Mouse (Mus musculus) heart, adult 11 months (tissue): Measurements from ENCODE around the gene Hpse.

ENCODE experiments used
- DNase-seq: peaks from one replicate; pipeline ENCODE4 v3.0.0; 2022

Gene Hpse

DNA sequence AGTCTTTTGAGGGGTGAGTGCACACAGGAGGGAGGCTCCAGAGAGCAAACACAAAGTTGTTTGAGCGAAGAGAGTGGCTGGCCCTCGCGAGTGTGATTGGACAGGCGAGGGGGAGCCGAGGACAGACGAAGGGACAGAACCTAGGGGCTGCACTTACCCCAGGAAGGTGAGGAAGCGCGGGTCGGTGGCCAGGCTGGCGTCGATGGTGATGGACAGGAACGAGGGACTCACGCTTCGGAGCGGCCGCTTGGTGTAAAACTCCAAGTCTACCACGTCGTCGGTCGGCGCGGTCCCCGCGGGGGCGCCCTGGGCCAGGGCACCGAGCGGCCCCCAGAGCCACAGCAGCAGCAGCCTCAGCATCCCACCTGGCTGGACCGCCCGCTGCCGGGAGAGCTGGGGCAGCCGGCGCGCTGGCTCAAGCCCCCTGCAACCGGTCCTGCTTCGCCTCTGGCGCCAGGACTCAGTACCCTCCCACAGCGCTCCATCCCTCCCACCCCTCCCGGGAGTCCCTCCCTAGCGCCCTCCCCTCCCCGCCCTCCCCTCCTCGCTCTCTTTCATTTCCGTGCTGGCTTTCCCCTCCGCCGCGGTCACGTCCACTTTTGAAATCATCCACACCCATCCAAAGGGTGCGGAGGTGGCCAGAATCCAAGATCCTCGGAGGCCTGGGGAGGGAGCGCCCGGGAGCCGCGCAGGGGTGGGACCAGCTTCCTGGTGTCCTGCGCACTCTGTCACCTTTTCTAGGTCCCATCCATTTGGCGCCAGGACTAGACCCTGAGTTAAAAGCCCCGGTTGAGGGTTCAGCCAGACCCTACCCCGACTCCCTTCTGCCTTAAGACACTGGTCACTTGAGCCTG, at the start of gene Hpse:
Hpse (minus strand) TSS at position 482 of the 854 bp plus-strand sequence.
- peak; percentile 96 for DNase-seq

DNA sequence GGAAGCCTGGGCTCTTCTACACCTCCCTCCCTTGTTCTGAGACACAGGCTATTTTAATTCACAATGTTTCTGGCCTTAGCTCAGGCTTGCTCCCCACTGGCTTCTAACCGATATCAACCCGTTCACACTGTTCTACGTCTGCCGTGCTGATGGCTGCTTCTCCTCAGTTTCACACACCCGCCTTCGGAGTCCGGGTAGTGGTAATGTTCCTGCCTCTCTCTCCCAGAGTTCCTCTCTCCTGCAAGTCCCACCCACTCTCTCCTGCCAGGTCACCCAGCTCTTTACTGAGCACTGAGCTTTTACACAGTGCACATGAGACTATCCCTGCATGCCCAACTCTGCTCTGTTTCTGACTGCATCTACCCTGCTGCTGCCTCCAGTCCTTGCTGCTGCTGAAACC, 46.5 kb upstream of the Hpse start:
- peak; percentile 61 for DNase-seq

DNA sequence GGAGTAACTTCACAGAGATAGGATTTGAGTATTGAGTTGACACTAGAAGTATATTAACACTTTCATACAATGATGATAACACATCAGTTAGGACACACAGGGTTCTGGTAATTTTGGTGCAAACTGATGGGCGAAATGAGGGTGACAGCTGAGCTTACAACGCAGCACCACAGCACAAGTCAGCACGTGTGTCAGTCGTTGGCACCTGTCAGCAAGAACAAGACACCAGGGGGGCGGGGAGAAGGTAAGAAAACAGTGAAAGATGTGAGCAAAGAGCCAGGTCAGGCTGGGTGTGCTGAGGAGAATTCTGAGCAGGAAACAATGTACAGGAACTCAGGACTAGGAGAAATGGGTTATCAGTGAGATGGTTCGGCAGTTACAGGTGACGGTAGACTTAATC, 42.2 kb upstream of the Hpse start:
- peak; percentile 70 for DNase-seq

DNA sequence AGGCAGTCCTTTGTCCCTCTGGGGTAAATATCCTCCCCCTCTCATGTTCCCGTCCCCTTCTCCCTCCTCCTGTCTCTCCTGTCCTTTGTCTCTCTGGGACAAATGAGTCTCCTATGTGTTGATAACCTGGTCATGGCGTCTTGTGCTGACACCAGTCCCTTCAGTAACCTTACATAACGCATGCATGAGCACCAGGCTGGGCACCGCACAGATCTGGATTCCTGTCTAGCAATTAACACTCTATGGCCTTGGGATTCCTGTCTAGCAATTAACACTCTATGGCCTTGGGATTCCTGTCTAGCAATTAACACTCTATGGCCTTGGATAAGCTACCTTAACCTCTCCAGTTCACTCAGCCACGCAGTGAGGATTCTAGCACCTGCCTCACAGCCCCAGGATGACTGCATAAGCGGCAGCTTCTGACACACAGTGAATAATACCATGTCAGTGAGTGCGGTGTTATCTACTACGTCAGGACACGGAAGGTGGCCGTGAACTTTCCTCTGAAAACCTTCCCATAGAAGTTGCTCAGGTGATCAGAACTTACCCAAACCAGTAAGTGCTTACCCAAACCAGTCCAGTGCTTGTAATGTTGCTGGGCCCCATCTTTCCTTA, 40.6 kb upstream of the Hpse start:
- peak; percentile 36 for DNase-seq

DNA sequence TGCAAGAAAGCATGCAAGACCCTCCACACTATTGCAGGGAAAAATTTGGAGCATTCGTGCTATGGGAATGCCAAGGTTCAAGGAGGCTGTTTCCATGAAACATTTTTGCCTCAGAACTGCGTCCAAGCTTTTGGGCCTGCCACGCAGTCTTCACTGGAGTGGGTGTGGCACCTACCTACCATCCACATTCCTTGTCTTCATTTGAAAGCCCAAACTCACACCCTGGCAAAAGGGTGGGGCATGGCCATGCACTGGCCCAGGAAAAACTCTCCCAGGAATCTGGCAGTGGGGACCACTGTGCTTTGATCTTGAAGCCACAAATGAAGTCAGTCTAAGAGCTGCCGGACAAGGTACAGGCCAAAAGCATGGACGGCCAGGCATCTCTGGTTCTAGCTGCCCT, 38.6 kb upstream of the Hpse start:
- no peak for DNase-seq

DNA sequence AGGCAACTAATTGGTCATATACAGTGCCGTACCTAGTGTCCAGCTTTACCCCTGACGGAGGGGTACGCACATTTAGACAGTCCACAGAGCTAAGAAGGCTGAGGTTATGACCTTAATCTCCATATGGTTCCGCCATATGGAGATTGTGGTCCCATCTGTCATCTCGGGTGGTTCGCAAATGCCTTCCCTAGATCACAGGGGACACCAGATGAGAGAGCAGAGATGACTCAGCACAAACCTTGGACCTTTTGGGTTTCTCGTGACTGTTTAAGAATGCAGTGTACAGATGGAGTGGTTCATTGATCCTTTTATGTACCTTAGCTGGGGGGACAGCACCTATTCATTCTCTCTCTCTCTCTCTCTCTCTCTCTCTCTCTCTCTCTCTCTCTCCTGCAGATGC, 33.9 kb upstream of the Hpse start:
- peak; percentile 33 for DNase-seq

DNA sequence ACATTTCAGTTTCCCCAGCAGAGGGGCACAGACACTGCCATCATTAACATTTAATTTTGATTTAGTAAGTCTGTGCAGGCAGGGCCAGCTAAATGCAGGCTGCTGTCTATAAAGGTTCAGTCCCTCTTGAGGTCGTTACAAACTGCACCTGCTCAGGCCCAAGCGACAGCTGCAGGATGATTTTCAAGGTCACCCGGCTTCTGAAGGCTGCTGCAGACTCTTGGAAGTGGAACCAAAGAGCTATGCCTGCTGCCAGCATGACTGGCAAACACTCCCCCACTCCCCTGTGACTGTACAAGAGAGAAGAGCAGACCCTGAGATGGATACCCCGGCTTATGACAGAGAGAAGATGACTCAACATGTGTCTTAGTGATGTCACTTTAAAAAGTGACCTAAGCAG, 32.1 kb upstream of the Hpse start:
- DNase-seq: no peak

DNA sequence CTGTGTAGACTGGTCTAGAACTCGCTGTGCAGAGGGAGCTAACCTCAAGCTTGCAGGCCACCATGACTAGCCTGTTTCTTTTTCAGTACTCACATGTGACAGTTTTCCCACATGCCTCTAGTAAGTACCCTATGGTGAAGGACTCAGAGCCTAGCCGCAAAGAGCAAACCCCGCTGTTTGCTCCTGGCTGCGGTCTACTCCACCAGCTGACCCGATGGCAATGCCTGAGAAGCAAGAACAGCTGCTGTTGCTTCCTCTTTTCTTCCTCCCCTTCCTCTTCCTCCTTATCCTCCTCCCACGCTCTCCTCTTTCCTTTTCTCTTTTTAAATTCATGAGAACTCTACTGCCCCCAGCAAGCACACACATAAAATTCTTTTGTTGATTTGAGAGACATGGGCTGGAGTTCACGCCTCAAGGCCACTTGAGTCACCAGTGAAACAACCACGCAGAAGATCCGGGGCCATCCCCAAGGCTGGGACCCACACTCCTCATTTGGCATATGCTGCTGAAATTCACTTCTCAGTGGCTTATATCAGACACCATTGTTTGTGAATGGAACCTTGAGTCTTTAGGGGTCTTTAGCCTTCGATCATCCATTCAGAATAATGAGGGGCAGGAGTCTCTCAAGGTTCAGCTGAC, 31.2 kb upstream of the Hpse start:
- peak; percentile 94 for DNase-seq

DNA sequence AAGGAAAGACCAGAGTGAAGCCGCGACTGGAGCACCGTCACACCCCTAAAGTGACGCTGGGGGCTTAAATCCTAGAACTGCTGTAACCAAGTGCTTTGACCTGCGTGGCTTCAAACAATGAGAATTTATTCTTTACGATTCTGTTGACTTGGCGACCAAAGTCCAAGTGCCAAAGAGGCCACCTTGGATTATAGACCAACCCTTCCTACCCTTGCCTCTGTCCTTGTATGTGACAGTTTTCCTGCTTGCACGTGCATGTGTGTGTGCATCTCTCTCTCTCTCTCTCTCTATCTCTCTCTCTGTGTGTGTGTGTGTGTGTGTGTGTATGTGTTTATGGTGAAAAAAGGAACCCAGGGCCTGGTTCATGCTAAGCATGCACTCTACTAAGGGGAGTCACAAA, 19.3 kb upstream of the Hpse start:
- DNase-seq: no peak

DNA sequence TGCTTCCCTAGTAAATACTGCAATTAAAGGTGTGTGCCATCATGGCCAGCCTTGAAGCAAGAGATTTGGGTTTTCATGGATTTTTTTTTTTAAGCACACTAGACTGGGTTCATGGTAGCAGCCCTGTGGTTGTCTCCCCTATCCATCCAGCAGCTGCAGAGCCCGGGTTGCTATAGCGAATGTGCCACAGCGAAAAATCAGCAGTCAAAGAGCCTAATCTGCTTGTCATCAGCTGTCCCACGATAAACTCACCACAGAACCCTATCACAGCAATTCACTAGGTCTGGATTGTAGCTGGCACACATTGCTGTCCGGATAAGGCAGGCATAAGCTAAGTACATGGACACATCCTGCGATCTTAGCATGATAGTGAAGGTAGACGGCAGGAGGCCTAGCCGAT, 17.4 kb upstream of the Hpse start:
- DNase-seq: no peak

DNA sequence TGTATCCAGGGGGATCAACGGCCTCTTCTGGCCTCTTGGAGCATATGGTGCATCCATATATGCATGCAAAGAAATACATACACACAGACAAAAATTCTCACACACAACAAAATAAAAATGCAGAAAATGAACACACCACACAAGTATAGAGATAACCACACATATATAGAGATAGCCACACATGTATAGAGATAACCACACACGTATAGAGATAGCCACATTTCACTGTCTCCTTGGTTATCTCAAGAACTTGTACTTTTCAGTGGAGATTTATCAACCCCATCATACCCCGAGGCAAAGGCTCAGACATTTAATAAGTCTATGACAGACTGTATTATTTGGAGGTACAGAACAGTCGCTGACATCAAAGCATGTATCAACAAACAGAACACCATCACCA, 15.0 kb upstream of the Hpse start:
- no peak for DNase-seq

DNA sequence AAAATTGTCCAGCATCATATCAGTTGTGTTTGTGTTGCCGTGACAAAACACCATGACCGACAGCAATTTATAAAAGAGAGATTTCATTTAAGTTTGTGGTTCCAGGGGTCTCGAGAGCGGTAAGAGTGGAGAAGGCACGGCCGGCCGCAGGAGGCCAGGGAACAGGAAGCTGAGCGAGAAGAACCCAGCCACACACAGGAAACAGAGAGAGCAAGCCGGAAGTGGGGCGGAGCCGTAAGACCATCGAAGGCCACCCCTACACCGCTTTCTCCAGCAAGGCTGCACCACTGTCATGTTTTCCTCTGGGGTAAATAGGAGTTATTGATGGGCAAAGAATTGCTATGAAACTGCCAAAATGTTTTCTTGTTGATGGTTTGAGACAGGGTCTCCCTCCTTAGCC, 9.2 kb upstream of the Hpse start:
- peak; percentile 93 for DNase-seq

DNA sequence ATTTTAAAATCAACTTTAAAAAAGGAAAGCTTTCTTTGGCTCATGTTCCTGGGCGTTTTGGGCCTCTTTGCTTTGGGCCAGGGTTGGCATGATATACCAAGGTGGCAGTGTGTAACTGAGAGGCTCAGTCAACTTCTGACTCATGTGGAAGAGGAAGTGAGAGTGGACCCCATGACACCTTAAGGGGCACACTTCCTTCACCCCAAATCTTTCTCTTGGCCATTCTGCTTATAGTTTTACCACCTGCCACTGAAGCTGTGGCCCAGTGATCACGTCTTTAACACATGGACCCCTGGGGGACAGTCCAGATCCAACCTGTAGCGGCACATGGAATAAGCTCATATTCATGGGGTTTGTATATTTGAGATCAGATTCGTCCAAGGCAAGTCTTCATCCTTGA, 6.5 kb upstream of the Hpse start:
- DNase-seq: no peak

DNA sequence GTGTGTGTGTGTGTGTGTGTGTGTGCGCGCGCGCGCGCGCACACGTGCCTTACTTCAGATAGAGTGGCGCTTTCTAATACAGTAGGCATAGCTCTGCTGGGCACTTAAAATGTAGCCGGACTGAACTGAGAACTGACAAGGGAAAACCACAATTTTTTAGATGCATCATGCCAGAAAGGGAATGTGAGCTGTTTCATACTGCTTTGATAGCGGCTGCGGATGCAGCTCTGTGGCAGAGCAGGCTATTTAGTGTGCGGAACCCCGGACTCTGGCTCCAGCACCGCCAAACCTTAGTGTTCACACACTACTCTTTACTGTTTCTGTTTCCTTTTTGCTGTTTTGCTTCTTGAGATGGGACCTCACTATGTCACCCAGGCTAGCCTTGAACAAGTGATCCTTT, 2.8 kb downstream of the Hpse start:
- no peak for DNase-seq

DNA sequence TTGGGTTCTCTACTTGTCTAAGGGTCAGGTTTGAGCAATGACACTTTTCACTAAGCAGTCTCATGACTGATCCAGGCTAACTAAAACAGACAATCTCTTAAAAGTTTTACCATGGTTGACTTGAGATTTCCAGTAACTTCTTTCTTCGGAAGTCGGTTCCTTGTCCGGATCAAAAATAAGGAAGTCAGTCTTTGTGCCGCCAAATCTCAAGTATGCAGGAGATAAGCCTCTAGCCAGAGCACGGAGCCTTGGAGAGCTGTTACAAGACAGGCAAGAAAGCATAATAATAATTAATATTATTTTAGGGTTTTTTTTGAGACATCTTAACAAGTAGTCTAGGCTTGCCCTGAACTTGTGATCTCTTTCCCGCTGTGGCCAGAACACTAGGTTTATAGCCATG, 8.3 kb downstream of the Hpse start:
- DNase-seq: no peak

DNA sequence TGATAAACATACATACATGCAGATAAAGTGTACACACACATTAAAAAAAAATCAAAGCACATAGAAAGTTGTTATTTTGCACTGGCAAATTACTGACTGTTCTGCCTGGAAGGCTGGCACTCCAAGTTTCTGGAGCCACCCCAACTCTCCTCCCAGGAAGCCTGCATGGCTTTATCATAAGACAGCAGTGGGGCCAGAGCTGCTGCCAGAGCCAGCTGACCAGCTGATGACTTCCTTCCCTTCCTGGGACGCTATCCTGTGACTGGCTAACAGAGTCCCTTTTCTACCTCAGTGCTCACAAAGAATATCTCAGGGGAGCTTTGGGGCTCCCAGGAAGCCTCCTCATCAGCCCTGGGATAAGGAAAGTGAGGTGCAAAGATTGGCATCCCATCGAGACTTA, 9.5 kb downstream of the Hpse start:
- peak; percentile 93 for DNase-seq

DNA sequence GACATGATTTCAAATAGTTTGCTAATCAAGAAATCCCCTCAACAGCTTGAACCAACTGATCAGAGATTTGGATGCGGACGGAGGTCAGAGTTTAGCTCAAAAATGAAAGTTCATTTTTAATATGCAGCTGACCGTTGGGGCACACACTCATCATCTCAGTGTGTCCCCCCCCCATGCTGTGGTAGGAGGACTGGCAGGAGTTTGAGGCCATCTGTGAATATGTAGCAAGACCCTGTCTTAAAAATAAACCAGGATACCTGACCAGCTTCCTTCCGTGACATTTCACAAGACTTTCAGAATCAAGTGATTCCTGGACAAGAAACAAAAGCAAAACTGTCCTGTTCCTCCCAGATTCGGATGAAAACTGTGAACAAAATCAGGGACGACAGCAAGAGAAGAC, 10.5 kb downstream of the Hpse start:
- no peak for DNase-seq

DNA sequence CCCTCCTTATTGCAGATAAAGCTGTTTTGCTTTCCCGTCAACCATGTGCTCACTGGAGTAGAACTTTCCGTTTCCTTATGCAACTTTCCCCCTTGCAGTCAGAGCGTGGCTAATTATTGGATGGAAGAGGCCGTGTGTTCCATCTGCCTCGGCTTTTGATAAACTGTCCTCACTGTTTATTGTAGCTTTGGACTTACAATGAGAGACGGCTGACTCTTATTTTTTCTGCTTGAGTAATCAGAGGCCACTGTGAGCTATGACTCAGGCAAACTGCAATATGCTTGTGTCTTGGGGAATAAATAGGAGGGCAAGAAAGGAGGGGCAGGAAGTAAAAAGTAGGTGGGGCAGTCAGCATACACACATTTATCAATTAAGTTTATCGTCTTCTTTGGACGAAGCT, 12.8 kb downstream of the Hpse start:
- DNase-seq: peak; percentile 75

DNA sequence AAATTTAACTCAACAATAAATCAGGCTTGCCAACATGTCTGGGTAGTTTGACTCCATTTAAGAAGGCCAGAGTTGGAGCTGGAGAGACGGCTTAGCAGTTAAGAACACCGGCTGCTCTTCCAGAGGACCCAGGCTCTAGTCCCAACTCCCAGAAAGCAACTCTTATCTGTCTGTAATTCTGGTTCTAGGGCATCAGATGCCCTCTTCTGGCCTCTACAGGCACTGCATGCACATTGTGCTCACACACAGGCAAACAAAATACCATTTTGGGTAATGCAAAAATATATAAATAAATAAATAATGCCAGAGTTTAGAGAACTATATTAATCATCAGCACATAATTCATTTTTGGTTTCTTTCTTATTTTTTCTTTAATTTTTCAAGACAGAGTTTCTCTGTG, 15.2 kb downstream of the Hpse start:
- DNase-seq: no peak

DNA sequence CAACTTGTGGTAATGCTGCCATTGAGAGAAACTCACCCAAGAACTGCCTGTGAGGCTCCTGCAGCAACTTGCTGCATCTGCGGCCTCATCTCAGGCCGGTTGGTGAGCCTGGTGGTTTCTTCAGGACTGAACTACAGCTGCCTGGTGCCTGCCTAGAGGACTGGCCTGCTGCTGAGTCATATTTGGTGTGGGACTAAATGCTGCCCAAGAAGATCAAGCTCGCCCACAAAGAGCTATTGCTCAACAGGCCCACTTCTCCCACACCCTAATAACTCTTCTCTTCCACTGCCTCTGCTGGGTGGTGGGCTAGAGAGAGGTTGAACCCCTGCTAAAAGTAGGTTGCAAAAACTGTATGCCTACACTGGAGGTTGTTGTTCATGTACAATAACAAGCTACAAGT, 17.2 kb downstream of the Hpse start:
- DNase-seq: no peak

DNA sequence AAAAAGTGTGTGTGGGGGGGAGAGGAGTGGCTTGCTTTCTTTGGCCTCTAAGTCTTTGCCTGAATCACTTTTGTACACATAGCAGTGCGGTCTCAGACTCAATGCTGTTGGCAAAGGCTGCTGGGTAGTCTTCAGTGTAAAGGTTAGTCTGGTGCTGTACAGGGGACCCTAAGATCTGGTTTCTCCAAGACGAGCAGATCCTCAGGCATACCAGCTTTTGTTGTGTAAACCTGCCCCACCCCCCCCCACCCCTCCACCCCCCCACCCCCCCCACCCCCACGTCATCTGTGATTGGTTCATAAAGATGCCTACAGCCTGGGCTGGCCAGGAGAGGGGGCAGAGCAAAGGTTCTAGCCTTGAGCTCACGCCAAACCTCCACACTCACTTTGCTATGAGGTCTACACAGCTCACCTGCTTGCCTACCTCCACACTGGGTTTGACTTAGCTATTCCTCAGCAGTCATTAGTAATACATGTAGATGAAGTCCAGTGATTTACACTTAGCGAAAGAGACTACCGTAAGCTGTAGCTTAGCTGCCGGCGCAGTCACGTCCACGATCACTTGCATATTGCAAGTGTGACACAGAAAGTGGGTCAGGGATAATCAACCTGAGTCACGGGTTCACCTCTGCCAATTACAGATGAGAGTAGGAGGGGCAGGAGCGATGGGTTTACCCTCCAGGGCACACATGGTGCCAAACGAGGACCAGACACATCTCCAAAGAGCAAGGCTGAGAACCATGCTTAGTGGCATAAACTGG, 18.5 kb downstream of the Hpse start:
- peak; percentile 79 for DNase-seq

DNA sequence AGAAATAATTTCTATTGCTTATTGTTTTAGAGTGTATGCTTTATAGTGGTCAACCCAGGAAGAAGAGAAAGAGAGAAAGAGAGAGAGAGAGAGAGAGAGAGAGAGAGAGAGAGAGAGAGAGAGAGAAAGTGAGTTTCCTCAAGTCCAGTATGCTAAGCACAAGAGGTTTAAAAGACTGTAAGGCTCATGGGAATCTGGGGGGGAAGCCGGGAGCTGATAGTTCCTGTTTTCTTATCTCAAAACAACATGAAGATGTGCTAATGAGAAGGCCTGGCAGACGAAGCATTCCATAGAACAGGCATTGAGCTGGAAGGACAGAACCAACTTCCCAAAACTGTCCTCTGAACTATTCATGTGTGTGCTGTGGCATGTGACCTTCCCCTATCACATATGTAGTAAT, 21.6 kb downstream of the Hpse start:
- peak; percentile 70 for DNase-seq

DNA sequence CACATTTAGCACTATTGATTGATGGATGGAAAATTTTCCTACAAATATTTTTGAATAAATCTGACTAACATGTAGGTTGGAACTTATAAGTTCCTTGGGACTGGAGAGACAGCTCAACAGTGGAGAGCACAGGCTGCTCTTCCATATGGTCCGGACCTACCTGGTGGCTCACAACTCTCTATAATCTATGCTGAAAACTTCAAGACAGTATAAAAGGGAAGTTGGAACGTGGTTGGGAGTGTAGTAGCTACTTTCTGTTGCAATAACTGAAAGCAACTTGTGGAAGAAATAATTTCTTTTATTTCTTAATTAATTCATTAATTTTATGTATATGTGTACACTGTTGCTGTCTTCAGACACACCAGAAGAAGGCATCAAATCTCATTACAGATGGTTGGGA, 22.1 kb downstream of the Hpse start:
- peak; percentile 14 for DNase-seq

DNA sequence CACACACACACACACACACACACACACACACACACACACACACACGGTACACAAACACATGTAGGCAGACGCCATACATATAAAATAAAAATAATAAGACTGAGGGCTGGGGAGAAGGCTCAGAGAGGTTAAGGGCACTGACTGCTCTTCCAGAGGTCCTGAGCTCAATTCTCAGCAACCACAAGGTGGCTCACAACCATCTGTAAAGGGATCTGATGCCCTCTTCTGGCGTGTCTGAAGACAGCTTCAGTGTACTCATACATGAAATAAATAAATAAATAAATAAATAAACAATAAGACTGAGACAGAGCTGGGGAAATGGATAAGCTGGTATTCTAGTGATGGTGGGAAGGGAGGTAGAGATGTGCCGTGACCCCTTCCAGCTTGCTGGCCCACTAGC, 33.9 kb downstream of the Hpse start:
- peak; percentile 4 for DNase-seq
